Mouse (Mus musculus) layer of hippocampus, adult 2 months (tissue): Measurements from ENCODE around the gene Metrn. TPM values are rescaled to one million over a fixed set of nuclear protein-coding genes. Genes with fewer than 3 reads are reported as not detected.
"Not testable (repeated sequence)": the region's sequence is repeated elsewhere in the genome, so short reads cannot be mapped to it uniquely, and the experiment has no call there.

Experiments
- DNase-seq, 2 experiments: peaks; one replicate each; pipeline ENCODE4 v3.0.0; 2022; ENCODE audit warnings: low spot score in 2 of 2
- H3K27ac ChIP-seq: fragments of 200-600 bp; 2 replicates; pipeline ENCODE4 v1.8.1; 2022
- H3K4me3 ChIP-seq: fragments of 200-600 bp; 2 replicates; pipeline ENCODE4 v1.8.1; 2022; ENCODE audit warnings: mild to moderate bottlenecking
- CTCF ChIP-seq: fragments of 200-600 bp; conservative IDR thresholded peaks from 2 replicates; pipeline ENCODE4 v1.8.1; 2022; ENCODE audit warnings: antibody characterized with exemption, mild to moderate bottlenecking, moderate library complexity
- total RNA-seq, 2 experiments: library from RNA; stranded (reverse); gene quantifications; 2 replicates each; pipeline ENCODE4 v1.2.3; 2021

The Metrn gene
- total RNA-seq, 2 experiments from 2014 or later = 76.9 to 80.3 TPM

DNA sequence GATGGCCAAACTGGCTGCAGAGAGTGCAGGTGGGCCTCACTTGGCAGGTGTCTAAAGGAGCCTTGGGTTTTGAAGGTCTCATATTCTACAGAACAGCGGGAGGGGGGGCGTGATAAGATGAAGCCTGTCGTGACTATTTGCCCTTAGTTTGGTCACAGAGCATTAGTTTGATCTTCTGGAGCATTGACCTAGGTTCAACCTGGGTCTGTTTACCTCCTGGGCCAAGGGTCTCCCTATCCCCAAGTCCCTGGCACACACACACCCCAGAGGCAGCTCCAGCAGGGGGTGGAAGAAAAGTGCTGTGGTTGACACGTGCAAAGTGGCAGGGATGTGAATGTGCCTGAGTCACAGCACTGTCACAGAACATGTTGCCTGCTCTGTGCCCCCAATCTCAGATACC lies 14.0 kb upstream of the Metrn start:
- DNase-seq = no peak
- peak overlapping the region; percentile 89 for H3K4me3 ChIP-seq
- peak overlapping the region; percentile 93 for H3K27ac ChIP-seq
- no peak for TF ChIP-seq CTCF

DNA sequence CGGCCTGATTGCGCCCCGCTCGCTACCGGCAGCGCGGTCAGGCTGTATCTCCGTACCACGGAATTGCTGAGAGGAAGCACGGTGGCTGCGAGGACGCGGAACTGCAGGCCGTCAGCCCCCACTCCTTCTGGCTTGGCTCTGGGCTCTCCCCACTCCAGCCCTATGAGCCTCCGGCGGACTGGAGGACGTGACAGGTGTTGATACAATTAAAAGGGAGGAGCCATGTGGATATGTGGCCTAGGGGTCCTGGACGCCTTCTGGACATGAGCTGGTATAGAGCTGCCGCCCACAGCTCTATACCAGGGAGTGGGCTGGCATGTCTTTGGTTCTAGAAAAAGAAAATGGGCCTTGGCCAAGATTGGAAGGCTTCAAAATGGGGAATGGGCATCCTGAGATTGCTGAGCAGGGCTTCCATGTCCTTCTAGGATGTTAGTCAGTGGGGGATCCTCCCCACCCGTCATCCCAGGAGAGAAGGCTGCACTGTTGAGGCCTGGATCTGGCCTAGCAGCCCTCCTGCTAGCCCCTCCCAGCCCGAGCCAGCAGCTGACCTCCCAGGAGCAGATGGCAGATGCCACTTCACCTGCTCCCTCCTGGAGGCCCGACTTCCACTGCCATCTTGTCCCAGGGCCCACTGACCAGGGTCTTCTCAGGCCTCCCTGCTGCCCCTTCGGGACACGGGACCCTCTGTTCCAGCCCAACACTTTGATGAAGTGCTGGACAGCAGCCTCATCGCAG lies 12.8 kb upstream of the Metrn start:
- DNase-seq = no peak
- Histone ChIP-seq H3K27ac (peak overlapping the region; percentile 93), H3K4me3 (peak overlapping the region; percentile 89)
- no peak for TF ChIP-seq CTCF

DNA sequence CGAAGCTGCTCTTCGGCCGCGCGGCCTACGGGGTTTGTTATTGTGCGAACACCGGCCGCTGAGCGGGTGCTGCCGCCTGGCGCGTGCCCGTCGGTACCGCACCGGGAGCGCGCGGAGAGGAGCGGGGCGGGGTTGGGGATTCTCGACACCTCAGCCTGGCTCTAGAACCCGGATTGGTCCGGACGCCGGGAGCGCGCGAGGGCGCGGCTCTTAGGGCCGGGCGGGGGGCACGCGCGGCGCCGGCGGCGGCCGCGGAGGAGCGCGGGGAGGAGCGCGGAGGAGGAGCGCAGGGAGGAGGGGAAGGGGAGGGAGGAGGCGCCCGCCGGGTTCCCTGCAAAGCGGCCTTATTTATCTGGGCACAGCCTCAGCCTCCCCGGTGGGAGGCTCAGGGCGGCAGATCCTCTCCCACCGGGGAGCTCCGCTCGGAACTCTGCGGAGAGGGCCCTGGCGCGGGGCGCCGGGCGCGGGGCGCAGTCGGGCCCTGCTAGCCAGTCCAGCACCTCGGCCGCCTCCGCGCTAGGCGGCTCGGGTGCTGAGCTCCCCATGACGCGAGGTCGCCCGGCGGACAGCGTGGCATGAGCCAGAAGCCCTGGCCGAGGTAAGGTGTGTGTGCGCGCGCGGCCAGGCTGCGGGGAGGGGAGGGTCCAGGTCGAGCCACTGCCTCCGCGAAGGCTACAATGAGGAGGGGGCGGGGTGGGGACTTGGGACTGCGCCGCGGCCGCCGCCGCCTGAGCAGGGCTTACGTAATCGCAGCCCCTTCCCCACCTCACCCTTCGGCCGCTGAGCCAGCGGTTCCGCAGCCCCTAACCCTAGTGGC lies 12.1 kb upstream of the Metrn start, which contains the start of gene Fbxl16:
Fbxl16 (plus strand) TSS at position 297 of the 817 bp plus-strand sequence.
- H3K4me3 ChIP-seq = peak within 1 kb of the TSS; percentile 89
- H3K27ac ChIP-seq = peak within 1 kb of the TSS; percentile 93
- peak; percentile 73 for TF ChIP-seq CTCF
- peak; percentile 91 to 92 for DNase-seq

DNA sequence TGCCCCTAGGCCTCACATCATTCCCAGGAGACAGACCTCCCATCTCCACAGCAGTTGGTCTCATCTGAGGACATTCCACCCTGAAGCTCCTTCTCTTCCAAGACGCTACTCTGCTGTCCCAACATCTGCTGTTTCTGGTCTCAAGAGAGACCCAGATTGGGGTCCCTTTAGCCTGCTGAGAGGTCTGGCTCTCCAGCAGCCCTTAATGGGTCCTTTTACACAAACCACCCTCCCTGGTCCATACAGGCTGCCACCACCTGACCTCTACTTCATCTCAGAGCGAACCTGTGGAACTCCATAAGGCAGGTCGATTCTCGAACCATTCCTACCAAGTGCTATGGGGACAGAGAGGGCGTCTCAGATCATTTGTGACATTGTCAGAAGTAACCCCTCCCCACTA lies 11.1 kb upstream of the Metrn start:
- no peak for DNase-seq
- Histone ChIP-seq H3K4me3 (peak overlapping the region; percentile 89; the same call in 1 of the 2 replicates), H3K27ac (peak overlapping the region; percentile 93; the same call in 1 of the 2 replicates)
- no peak for TF ChIP-seq CTCF

DNA sequence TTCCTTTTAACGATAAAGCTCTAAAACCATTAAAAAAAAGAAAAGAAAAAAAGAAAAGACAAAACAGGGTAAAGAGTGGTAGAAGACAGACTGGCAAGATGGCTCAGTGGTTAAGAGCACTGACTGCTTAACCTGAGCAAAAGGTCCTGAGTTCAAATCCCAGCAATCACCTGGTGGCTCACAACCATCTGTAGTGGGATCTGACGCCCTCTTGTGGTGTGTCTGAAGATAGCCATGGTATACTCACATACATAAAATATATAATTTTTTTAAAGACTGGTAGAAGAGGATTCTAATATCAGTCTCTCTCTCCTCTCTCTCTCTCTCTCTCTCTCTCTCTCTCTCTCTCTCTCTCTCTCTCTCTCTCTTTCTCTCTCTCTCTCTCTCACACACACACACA lies 10.5 kb upstream of the Metrn start:
- H3K4me3 ChIP-seq, H3K27ac ChIP-seq, DNase-seq: not testable (repeated sequence)
- peak; percentile 61 for TF ChIP-seq CTCF

DNA sequence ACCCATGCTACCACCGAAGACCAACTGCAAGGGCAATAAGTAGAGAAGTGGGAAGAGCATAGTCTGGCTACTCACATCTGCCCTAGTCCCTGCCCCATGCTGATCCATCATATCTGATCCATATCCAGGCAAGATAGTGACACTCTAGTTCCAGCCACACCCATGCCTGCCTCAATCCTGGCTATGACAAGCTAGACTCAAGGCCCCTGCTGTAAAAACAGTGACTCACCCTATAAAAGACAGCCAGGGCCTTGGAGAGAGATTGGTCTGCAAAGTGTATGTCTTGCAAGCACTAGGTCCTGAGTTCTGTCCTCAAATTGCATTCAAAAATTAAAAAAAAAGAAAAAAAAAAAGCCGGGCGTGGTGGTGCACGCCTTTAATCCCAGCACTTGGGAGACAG lies 9.6 kb upstream of the Metrn start:
- no peak for TF ChIP-seq CTCF
- no peak for DNase-seq
- H3K27ac ChIP-seq = no peak overlapping the region
- no peak overlapping the region for H3K4me3 ChIP-seq

DNA sequence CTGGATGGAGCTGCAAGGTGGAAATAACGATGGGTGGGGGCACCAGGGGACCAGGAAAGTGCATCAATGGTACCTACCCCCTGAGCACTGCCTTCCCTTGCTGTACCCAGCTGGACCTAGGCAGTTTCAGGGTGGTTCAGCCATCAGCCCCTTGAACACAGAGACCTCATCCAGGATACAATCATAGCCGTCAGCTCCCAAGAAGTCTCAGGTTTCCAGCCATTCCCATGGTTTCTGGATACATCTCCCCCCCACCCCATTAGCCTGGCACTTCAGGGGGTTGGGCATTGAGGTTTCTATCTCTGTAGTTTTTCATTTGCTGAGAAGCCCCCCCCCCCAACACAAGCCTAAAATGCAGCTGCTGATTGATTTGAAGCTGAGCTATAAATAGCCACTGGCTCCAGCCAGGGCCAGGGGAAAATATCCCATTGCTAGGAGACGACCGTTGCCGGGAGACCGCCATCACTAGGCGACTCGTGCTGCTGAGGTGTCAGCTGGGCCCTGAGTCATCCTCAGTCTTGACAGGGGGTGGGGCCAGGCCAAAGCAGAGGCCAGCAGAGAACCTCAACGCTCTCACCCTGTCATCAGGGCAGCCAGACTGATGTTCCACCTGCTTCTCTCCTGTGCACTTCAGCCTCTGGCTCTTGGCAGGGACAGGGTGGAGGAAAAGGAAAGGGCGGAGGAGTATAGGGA lies 6.0 kb upstream of the Metrn start:
- TF ChIP-seq CTCF = no peak
- Histone ChIP-seq H3K27ac (peak overlapping the region; percentile 99), H3K4me3 (peak overlapping the region; percentile 50)
- DNase-seq = peak; percentile 86 to 94

DNA sequence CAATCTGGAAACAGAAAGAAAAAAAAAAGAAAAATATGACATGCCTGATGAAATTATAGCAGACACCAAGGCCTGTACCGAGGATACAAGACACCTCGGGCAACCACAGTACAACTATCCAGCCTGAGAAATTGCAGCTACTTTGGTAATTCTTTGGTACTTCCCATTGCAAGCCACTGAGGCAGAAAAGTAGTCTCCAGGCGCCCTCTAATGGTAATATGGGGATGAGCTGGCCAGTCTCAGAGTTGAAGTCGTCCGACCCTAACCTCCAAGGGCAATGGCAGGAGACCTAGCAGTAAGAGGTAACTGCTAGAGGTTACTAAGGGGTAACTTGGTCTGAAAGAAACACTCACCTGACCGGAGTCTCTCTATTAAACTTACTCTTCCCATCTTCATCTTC lies 4.1 kb upstream of the Metrn start:
- peak; percentile 75 to 77 for DNase-seq
- Histone ChIP-seq H3K4me3 (no peak overlapping the region), H3K27ac (peak overlapping the region; percentile 99)
- TF ChIP-seq CTCF = peak; percentile 95

DNA sequence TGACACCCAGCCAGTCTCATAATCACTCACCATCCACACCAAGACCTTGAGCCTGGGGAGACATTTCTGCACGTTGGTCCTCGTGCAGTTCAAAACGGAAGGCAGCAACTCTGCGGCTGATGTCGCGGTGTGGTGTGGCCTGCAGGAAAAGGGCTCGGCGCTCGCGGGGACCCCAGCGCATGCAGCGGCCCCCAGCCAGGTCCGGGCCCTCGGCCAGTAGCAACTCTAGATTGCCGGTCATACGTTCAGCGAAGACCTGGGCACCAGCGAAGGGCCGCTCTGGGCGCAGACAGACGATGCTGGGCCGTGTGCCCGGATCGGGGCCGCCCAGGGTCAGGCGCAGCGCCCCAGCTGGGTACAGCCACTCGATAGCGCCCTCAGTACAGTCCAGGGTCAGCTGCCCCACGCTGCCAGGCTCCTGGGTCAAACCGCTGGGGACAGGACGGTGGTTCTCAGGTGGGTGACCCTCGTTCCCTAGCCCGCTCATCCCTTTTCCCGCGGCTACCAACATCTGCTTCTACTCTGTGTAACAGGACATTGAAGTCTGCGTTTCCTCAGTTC lies 645 bp downstream of the Metrn start:
- Histone ChIP-seq H3K4me3 (peak overlapping the region; percentile 64), H3K27ac (peak overlapping the region; percentile 95)
- TF ChIP-seq CTCF = no peak
- DNase-seq = no peak

DNA sequence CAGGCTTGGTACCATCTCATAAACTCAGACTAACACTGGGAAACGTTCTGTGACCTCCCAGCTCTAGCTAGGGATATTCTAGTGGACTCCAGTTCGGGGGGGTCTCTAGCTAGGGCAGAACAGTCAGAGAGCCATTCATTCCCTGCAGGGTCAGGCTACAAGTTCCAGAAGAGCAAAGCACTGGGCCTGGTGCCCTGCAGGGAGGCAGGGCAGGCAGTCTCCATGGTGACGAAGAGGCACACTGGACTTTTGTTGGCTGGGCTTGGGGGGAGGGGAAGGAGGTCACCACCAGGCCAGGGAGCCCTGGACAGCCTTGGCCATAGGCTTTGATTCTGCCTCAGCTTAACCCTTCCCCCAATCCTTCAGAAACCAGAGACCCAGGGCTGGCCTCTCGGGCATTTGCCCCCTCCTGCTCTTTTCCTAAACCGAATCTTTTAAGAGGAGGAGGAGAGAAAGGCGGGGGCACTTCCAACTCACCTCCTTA lies 1.3 kb downstream of the Metrn start, which contains the start of gene AC134908.4:
AC134908.4 (minus strand) TSS at position 51 of the 484 bp plus-strand sequence.
- no peak for TF ChIP-seq CTCF
- Histone ChIP-seq H3K27ac (peak within 1 kb of the TSS; percentile 95), H3K4me3 (peak within 1 kb of the TSS; percentile 64)
- DNase-seq = peak; percentile 62 to 82

DNA sequence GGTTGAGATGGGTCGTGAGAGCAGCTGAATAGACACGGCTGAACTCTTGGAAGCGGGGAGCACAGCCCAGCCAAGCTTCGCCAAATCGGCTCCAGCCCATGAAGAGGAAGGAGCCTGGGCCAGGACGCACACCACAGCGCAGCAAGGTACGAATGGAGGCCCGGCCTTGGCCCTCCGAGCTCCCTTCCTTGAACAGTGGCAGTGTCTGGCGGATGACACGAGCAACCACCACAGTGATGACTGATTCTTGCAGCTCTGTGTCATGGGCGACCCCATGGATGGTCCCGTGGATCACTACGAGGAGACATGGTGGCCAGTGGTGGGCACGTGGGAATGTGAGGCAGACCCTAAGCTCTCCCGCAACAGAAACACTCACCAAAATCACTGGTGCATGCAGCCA lies 1.9 kb downstream of the Metrn start:
- peak overlapping the region; percentile 95 for H3K27ac ChIP-seq
- H3K4me3 ChIP-seq = peak overlapping the region; percentile 41
- no peak for DNase-seq
- no peak for TF ChIP-seq CTCF

DNA sequence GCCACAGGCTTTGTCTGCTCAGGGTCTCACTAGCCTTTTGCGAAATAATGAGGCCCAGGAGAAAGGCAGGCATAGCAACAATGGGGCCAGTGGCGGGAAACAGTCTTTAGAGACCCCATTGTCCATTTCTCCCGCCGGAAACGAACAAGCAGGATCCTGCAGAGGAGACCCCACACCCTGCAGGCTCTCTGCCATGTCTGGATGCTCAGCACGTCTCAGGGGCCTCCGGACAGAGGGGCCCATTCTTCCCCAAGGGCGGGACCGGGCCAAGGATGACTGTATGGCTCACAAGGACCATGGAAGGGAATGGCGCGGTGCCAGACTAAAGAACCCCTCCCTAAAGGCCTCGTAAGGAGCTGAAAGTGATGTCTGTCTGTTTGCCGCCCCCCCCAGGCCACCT lies 2.7 kb downstream of the Metrn start:
- TF ChIP-seq CTCF = no peak
- DNase-seq = no peak
- Histone ChIP-seq H3K27ac (peak overlapping the region; percentile 95), H3K4me3 (no peak overlapping the region; the same call in 1 of the 2 replicates)
